Mouse (Mus musculus) C2C12 (cell line): ENCODE data around the gene Snx12.

Experiments
- CTCF ChIP-seq: IDR thresholded peaks from one replicate; pipeline ENCODE4 v1.5.1; 2011; ENCODE audit not compliant: control insufficient read depth, insufficient read depth, insufficient read length
- USF1 ChIP-seq: IDR thresholded peaks from one replicate; pipeline ENCODE4 v1.6.1; 2011; ENCODE audit warnings: low read depth, mild to moderate bottlenecking, control low read depth, moderate library complexity

- no peak for TF ChIP-seq CTCF
- TF ChIP-seq USF1 = no peak
Observed at GRCm38 (mm10) chrX:101063503-101063902, 158.9 kb downstream of the Snx12 start.
